Mouse (Mus musculus): ENCODE results near the gene Ptpn3.

DNA sequence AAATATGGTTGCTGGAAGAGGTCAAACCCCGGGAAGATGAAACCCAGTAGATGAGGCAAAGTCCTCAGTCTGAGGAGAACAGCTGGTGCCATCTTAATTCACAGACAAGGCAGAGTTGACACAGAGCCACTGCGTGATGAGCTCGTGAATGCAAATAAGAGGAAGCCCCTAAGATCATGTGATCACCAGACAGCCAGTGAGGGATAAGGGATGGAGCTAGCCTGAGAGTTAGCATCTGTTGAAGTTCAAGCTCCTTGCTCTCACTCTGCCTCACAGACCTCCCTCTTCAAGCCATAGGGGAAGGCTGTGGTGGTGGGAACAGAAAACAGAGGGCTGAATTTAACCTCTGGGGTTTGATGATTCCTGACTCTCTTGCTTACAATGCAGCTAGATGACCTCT, 136.0 kb downstream of the Ptpn3 start:
- TF ChIP-seq CTCF (IDR thresholded peaks at IDR 0.05; ENCODE audit: control insufficient read depth, insufficient read depth, low read length) (no peak), POLR2A (IDR thresholded peaks at IDR 0.05; ENCODE audit: borderline replicate concordance, control insufficient read depth, low read depth, low read length) (no peak)
